In genomic region chr11:63293485-63293884, GRCm38 (mm10) we compare ENCODE assay signal across 24 mouse cellular contexts.
DNase-seq lines count a peak whose midpoint lies in the region; ATAC-seq and TF ChIP-seq lines count a peak whose summit lies in the region.
"Had no signal": no experiment of that assay in that cellular context is flagged by ENCODE, and none has a peak within 500 bp of the region (broad histone marks: within the 10 kb centered on the region; RNA-seq: fewer than 3 reads in every experiment).

No protein-coding gene starts in this region.

- in situ Hi-C loops in Patski (cut with MboI; ENCODE audit: low pct_unique_long_range_greater_than_20kb): no loop called here

- no peak for TF ChIP-seq CTCF in Patski (IDR thresholded peaks at IDR 0.05)

- POLR2A ChIA-PET in Patski (lab: Charles Lee): interaction anchor here (0.6 kb wide), 1 partner anchor 1649 kb away, joined by 3 read pairs; no protein-coding TSS in a partner anchor

- no peak overlapping the region for H3K9ac ChIP-seq in kidney, embryonic 16.5 days (replicated peaks; ENCODE audit: low read length)
- no peak overlapping the region for H3K9ac ChIP-seq in kidney, embryonic 14.5 days (ENCODE audit: low read depth, low read length)
- H3K9ac ChIP-seq: embryonic facial prominence, embryonic 12.5 days; forebrain, embryonic 13.5 days; forebrain, embryonic 15.5 days; forebrain, postnatal 0 days had no signal

- CTCF ChIA-PET in Patski (lab: Charles Lee): no interaction called here

- peaks cover 9% of the 10 kb centered on the region for H3K27me3 ChIP-seq in kidney, embryonic 16.5 days (ENCODE audit: insufficient read depth, low read length)
- H3K27me3 ChIP-seq in kidney, embryonic 14.5 days (ENCODE audit: control insufficient read depth, insufficient read depth, low read length): peaks cover 2% of the 10 kb centered on the region; the same call in 1 of the 2 replicates
- no peaks in the 10 kb centered on the region for H3K27me3 ChIP-seq in Patski
- H3K27me3 ChIP-seq: CH12.LX; embryonic facial prominence, embryonic 12.5 days; forebrain, embryonic 13.5 days; forebrain, embryonic 15.5 days had no signal

- DNase-seq in embryo, embryonic 10 days (ENCODE audit: low spot score): peak; percentile 27
- no peak for DNase-seq in embryo, embryonic 11 days
- DNase-seq in MN1 (ENCODE audit: low spot score): peak; percentile 46
- DNase-seq in Patski (ENCODE audit: low read depth, low spot score): no peak
- DNase-seq in left cerebral cortex, adult 8-10 months (ENCODE audit: low spot score in 2 of 2): no peak
- DNase-seq: adrenal gland, adult 2 months; adrenal gland, postnatal 10 days; adrenal gland, postnatal 25 days; B cell, adult 2 months; cerebellum, adult 11-12 months; cerebellum, adult 2 months; cerebellum, adult 9-10 months; cerebellum, postnatal 10 days; cerebellum, postnatal 25 days; forebrain, postnatal 0 days had no signal

- no peaks in the 10 kb centered on the region for H3K36me3 ChIP-seq in kidney, embryonic 16.5 days (ENCODE audit: insufficient read depth, low read length)
- no peaks in the 10 kb centered on the region for H3K36me3 ChIP-seq in kidney, embryonic 14.5 days (ENCODE audit: control insufficient read depth, insufficient read depth, low read length)
- H3K36me3 ChIP-seq: embryonic facial prominence, embryonic 10.5 days; embryonic facial prominence, embryonic 12.5 days; forebrain, embryonic 15.5 days; G1E had no signal

- no peak overlapping the region for H3K4me2 ChIP-seq in kidney, embryonic 16.5 days (replicated peaks; ENCODE audit: low read depth, low read length)
- H3K4me2 ChIP-seq in kidney, embryonic 14.5 days (replicated peaks; ENCODE audit: low read depth, low read length): no peak overlapping the region
- H3K4me2 ChIP-seq: embryonic facial prominence, embryonic 12.5 days; forebrain, embryonic 13.5 days; forebrain, embryonic 15.5 days had no signal

- WGBS in kidney, embryonic 16.5 days: 34% methylated on average over 4 of the region's 4 CpGs
- WGBS in kidney, embryonic 14.5 days: 43% methylated on average over 4 of the region's 4 CpGs

- no peak overlapping the region for H3K27ac ChIP-seq in kidney, embryonic 16.5 days (ENCODE audit: low read length)
- H3K27ac ChIP-seq in kidney, embryonic 14.5 days (ENCODE audit: low read depth, low read length): no peak overlapping the region
- H3K27ac ChIP-seq: embryonic facial prominence, embryonic 10.5 days; embryonic facial prominence, embryonic 12.5 days; forebrain, embryonic 13.5 days; forebrain, embryonic 15.5 days had no signal

- H3K9me3 ChIP-seq in kidney, embryonic 16.5 days (ENCODE audit: low read length): no peaks in the 10 kb centered on the region
- H3K9me3 ChIP-seq in kidney, embryonic 14.5 days (ENCODE audit: control insufficient read depth, low read length): no peaks in the 10 kb centered on the region
- H3K9me3 ChIP-seq: embryonic facial prominence, embryonic 10.5 days; embryonic facial prominence, embryonic 12.5 days; forebrain, embryonic 13.5 days; forebrain, embryonic 15.5 days had no signal

- ATAC-seq in kidney, embryonic 16.5 days (ENCODE audit: low FRiP score, low TSS enrichment): peak; percentile 61; the same call in 1 of the 2 replicates
- ATAC-seq in kidney, embryonic 14.5 days (ENCODE audit: low FRiP score, low TSS enrichment): no peak
- ATAC-seq in Patski: peak; percentile 51
- ATAC-seq: CD4-positive, CD25-positive, alpha-beta regulatory T cell, adult 4 months; forebrain, embryonic 13.5 days; forebrain, embryonic 15.5 days; forebrain, postnatal 0 days had no signal

- H3K4me3 ChIP-seq in kidney, embryonic 16.5 days (ENCODE audit: low read length): no peak overlapping the region
- H3K4me3 ChIP-seq in kidney, embryonic 14.5 days (ENCODE audit: low read length): no peak overlapping the region
- H3K4me3 ChIP-seq: embryonic facial prominence, embryonic 10.5 days; embryonic facial prominence, embryonic 12.5 days; forebrain, embryonic 13.5 days; forebrain, embryonic 15.5 days had no signal

- no peaks in the 10 kb centered on the region for H3K4me1 ChIP-seq in kidney, embryonic 16.5 days (ENCODE audit: insufficient read depth, low read length)
- peaks cover 4% of the 10 kb centered on the region; the same call in 1 of the 2 replicates for H3K4me1 ChIP-seq in kidney, embryonic 14.5 days (ENCODE audit: control insufficient read depth, insufficient read depth, low read length)
- H3K4me1 ChIP-seq: forebrain, embryonic 13.5 days; forebrain, embryonic 15.5 days had no signal

Comparison
In these comparisons a context has a peak if more than half of its experiments do, and no peak if none do; other contexts are left out.
1. DNase-seq: peak in embryo, embryonic 10 days (single experiment) and MN1 (single experiment); none in embryo, embryonic 11 days (single experiment), Patski (single experiment) and left cerebral cortex, adult 8-10 months (0 of 2).